Comparison of ENCODE assay signal across 16 mouse cellular contexts in the genomic region with DNA sequence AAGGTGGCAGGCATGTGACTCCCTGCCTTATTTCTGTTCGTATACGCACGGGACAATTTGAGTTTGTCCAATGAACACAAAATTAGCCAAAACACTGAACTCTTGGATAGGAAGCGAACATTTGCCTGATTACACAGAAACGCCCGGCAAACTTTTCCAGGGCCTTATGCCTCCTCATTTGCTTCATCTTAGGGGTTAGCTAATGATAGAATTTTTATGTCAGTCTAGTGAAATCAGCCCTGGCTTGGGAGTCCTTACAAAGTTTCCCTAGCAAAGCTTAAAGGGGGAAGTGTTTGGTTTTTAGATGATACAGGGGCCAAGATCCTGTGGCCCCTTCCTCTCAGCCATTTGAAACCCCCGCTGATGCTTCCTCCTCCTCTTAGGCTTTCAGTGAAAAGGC.
DNase-seq lines count a peak whose midpoint lies in the region; ATAC-seq and TF ChIP-seq lines count a peak whose summit lies in the region.
"Had no signal": no experiment of that assay in that cellular context is flagged by ENCODE, and none has a peak within 500 bp of the region (broad histone marks: within the 10 kb centered on the region; RNA-seq: fewer than 3 reads in every experiment).

No protein-coding gene starts in this region.

- no peak for ATAC-seq in heart, embryonic 13.5 days (ENCODE audit: extremely low read depth, insufficient number of reproducible peaks, low FRiP score, low TSS enrichment)
- no peak for ATAC-seq in heart, embryonic 11.5 days (replicated peaks; ENCODE audit: insufficient number of reproducible peaks, low FRiP score, low TSS enrichment)
- no peak for ATAC-seq in forebrain, embryonic 12.5 days (ENCODE audit: low FRiP score)
- ATAC-seq in hindbrain, embryonic 16.5 days, result no peak
- ATAC-seq in midbrain, embryonic 15.5 days (replicated peaks), result no peak
- ATAC-seq in stomach, postnatal 0 days (ENCODE audit: low FRiP score, low TSS enrichment), result no peak
- ATAC-seq in activated CD4-positive, CD25-positive, alpha-beta regulatory T cell, adult 4 months, result no peak

- H3K4me3 ChIP-seq in heart, embryonic 13.5 days, result no peak overlapping the region
- no peak overlapping the region for H3K4me3 ChIP-seq in heart, embryonic 11.5 days (ENCODE audit: low read depth, low read length)
- no peak overlapping the region for H3K4me3 ChIP-seq in forebrain, embryonic 12.5 days (replicated peaks)
- H3K4me3 ChIP-seq in hindbrain, embryonic 16.5 days (ENCODE audit: low read length), result no peak overlapping the region
- H3K4me3 ChIP-seq in midbrain, embryonic 15.5 days, result no peak overlapping the region
- no peak overlapping the region for H3K4me3 ChIP-seq in stomach, postnatal 0 days (ENCODE audit: low read depth, low read length)
- H3K4me3 ChIP-seq: erythroblast, embryonic 14.5 days; left cerebral cortex, adult 2 months; liver, embryonic 15.5 days had no signal

- H3K27ac ChIP-seq in heart, embryonic 13.5 days (replicated peaks), result no peak overlapping the region
- no peak overlapping the region for H3K27ac ChIP-seq in heart, embryonic 11.5 days (ENCODE audit: low read depth, low read length)
- H3K27ac ChIP-seq in forebrain, embryonic 12.5 days, result no peak overlapping the region
- H3K27ac ChIP-seq in hindbrain, embryonic 16.5 days (ENCODE audit: low read depth, low read length), result no peak overlapping the region
- H3K27ac ChIP-seq in midbrain, embryonic 15.5 days, result no peak overlapping the region
- no peak overlapping the region for H3K27ac ChIP-seq in stomach, postnatal 0 days (replicated peaks)
- H3K27ac ChIP-seq: left cerebral cortex, adult 2 months; liver, embryonic 15.5 days had no signal

- WGBS in heart, embryonic 13.5 days, result 52% methylated on average over 7 of the region's 7 CpGs
- WGBS in heart, embryonic 11.5 days (ENCODE audit: insufficient replicate concordance), result 51% methylated on average over 7 of the region's 7 CpGs
- 11% methylated on average over 7 of the region's 7 CpGs for WGBS in forebrain, embryonic 12.5 days
- 21% methylated on average over 7 of the region's 7 CpGs for WGBS in hindbrain, embryonic 16.5 days
- WGBS in midbrain, embryonic 15.5 days, result 17% methylated on average over 7 of the region's 7 CpGs
- WGBS in stomach, postnatal 0 days, result 50% methylated on average over 7 of the region's 7 CpGs

- no peak overlapping the region for H3K9ac ChIP-seq in heart, embryonic 13.5 days
- no peak overlapping the region for H3K9ac ChIP-seq in heart, embryonic 11.5 days (ENCODE audit: low read depth, low read length)
- H3K9ac ChIP-seq in forebrain, embryonic 12.5 days, result no peak overlapping the region
- no peak overlapping the region for H3K9ac ChIP-seq in hindbrain, embryonic 16.5 days (ENCODE audit: low read depth, low read length)
- no peak overlapping the region for H3K9ac ChIP-seq in midbrain, embryonic 15.5 days
- H3K9ac ChIP-seq in stomach, postnatal 0 days (ENCODE audit: low read length), result no peak overlapping the region
- H3K9ac ChIP-seq: liver, embryonic 15.5 days had no signal

- no peak for TF ChIP-seq EP300 in stomach, postnatal 0 days (optimal IDR thresholded peaks at IDR 0.05)

- no peaks in the 10 kb centered on the region for H3K27me3 ChIP-seq in heart, embryonic 13.5 days (replicated peaks)
- H3K27me3 ChIP-seq in heart, embryonic 11.5 days (ENCODE audit: control insufficient read depth, insufficient read depth, low read length), result no peaks in the 10 kb centered on the region
- H3K27me3 ChIP-seq in forebrain, embryonic 12.5 days, result peaks cover 27% of the 10 kb centered on the region; the same call in 1 of the 2 replicates
- no peaks in the 10 kb centered on the region for H3K27me3 ChIP-seq in hindbrain, embryonic 16.5 days (replicated peaks; ENCODE audit: control insufficient read depth, insufficient read depth, low read length)
- H3K27me3 ChIP-seq in midbrain, embryonic 15.5 days (replicated peaks), result no peaks in the 10 kb centered on the region
- no peaks in the 10 kb centered on the region for H3K27me3 ChIP-seq in stomach, postnatal 0 days (ENCODE audit: control insufficient read depth, insufficient read depth, low read length)
- H3K27me3 ChIP-seq: liver, embryonic 15.5 days had no signal

- peak overlapping the region; percentile 4; the same call in 1 of the 2 replicates for H3K4me2 ChIP-seq in heart, embryonic 13.5 days
- H3K4me2 ChIP-seq in heart, embryonic 11.5 days, result no peak overlapping the region
- H3K4me2 ChIP-seq in forebrain, embryonic 12.5 days, result peak overlapping the region; percentile 32
- H3K4me2 ChIP-seq in hindbrain, embryonic 16.5 days (ENCODE audit: low read length), result peak overlapping the region; percentile 37
- peak overlapping the region; percentile 23 for H3K4me2 ChIP-seq in midbrain, embryonic 15.5 days
- H3K4me2 ChIP-seq in stomach, postnatal 0 days (replicated peaks; ENCODE audit: low read depth), result no peak overlapping the region
- H3K4me2 ChIP-seq: liver, embryonic 15.5 days had no signal

- H3K36me3 ChIP-seq in heart, embryonic 13.5 days, result no peaks in the 10 kb centered on the region
- H3K36me3 ChIP-seq in heart, embryonic 11.5 days (ENCODE audit: control insufficient read depth, insufficient read depth, low read length), result no peaks in the 10 kb centered on the region
- no peaks in the 10 kb centered on the region for H3K36me3 ChIP-seq in forebrain, embryonic 12.5 days (replicated peaks)
- H3K36me3 ChIP-seq in hindbrain, embryonic 16.5 days (ENCODE audit: control insufficient read depth, insufficient read depth, low read length), result no peaks in the 10 kb centered on the region
- no peaks in the 10 kb centered on the region for H3K36me3 ChIP-seq in midbrain, embryonic 15.5 days (replicated peaks)
- H3K36me3 ChIP-seq in stomach, postnatal 0 days (ENCODE audit: control insufficient read depth, insufficient read depth, low read length), result no peaks in the 10 kb centered on the region
- H3K36me3 ChIP-seq: liver, embryonic 15.5 days had no signal

- H3K9me3 ChIP-seq in heart, embryonic 13.5 days, result no peaks in the 10 kb centered on the region
- H3K9me3 ChIP-seq in heart, embryonic 11.5 days (replicated peaks; ENCODE audit: control insufficient read depth, low read length), result no peaks in the 10 kb centered on the region
- no peaks in the 10 kb centered on the region for H3K9me3 ChIP-seq in forebrain, embryonic 12.5 days
- no peaks in the 10 kb centered on the region for H3K9me3 ChIP-seq in hindbrain, embryonic 16.5 days (ENCODE audit: control insufficient read depth, low read length)
- H3K9me3 ChIP-seq in midbrain, embryonic 15.5 days, result no peaks in the 10 kb centered on the region
- no peaks in the 10 kb centered on the region for H3K9me3 ChIP-seq in stomach, postnatal 0 days (ENCODE audit: control insufficient read depth, low read length)
- H3K9me3 ChIP-seq: liver, embryonic 15.5 days had no signal

- TF ChIP-seq CTCF in stomach, postnatal 0 days (IDR thresholded peaks at IDR 0.05; ENCODE audit: low read depth), result no peak

- no peak for DNase-seq in stomach, postnatal 0 days (ENCODE audit: low spot score)
- no peak for DNase-seq in heart, adult 8-10 months (ENCODE audit: low spot score)
- DNase-seq: cerebellum, adult 8-10 months; heart, postnatal 14 days; lung, postnatal 4 days; right cerebral cortex, adult 18-20 months; thymus, postnatal 25 days had no signal

- peaks cover 6% of the 10 kb centered on the region; the same call in 1 of the 2 replicates for H3K4me1 ChIP-seq in heart, embryonic 13.5 days
- H3K4me1 ChIP-seq in heart, embryonic 11.5 days (ENCODE audit: control insufficient read depth, insufficient read depth, low read length), result no peaks in the 10 kb centered on the region
- H3K4me1 ChIP-seq in forebrain, embryonic 12.5 days, result peaks cover 22% of the 10 kb centered on the region
- H3K4me1 ChIP-seq in hindbrain, embryonic 16.5 days (ENCODE audit: control insufficient read depth, insufficient read depth, low read depth, low read length), result peaks cover 16% of the 10 kb centered on the region
- H3K4me1 ChIP-seq in midbrain, embryonic 15.5 days, result peaks cover 18% of the 10 kb centered on the region
- no peaks in the 10 kb centered on the region; the same call in 1 of the 2 replicates for H3K4me1 ChIP-seq in stomach, postnatal 0 days (replicated peaks; ENCODE audit: control insufficient read depth, insufficient read depth)
- H3K4me1 ChIP-seq: liver, embryonic 15.5 days had no signal

Comparison
In these comparisons a context has a peak if more than half of its experiments do, and no peak if none do; other contexts are left out.
1. H3K4me2 ChIP-seq: peak in heart, embryonic 13.5 days (single experiment), forebrain, embryonic 12.5 days (single experiment), hindbrain, embryonic 16.5 days (single experiment) and midbrain, embryonic 15.5 days (single experiment); none in heart, embryonic 11.5 days (single experiment) and stomach, postnatal 0 days (single experiment).